8 mouse cellular contexts compared by ENCODE assay signal in genomic region chr4:40852861-40853564, GRCm38 (mm10). TPM values are rescaled to one million over a fixed set of nuclear protein-coding genes. Genes with fewer than 3 reads are reported as not detected.
A peak's percentile ranks its signal among the peaks of the same experiment; 100 is the strongest.
DNase-seq lines count a peak whose midpoint lies in the region; ATAC-seq and TF ChIP-seq lines count a peak whose summit lies in the region.

No protein-coding gene starts in this region.

- peaks cover 26% of the 10 kb centered on the region for H3K79me2 ChIP-seq in liver, adult 2 months (ENCODE audit: control insufficient read depth, insufficient read depth, low read length)

- peaks cover 41% of the 10 kb centered on the region for H3K4me1 ChIP-seq in lung, embryonic 16.5 days (replicated peaks; ENCODE audit: control insufficient read depth, insufficient read depth, low read length)
- peaks cover 36% of the 10 kb centered on the region for H3K4me1 ChIP-seq in heart, embryonic 16.5 days (ENCODE audit: control insufficient read depth, insufficient read depth, low read length)
- peaks cover 25% of the 10 kb centered on the region for H3K4me1 ChIP-seq in liver, adult 2 months (ENCODE audit: control insufficient read depth, insufficient read depth, low read length)
- H3K4me1 ChIP-seq in small intestine, adult 2 months (ENCODE audit: control insufficient read depth, insufficient read depth, insufficient read length, low read length): peaks cover 33% of the 10 kb centered on the region; the same call in 1 of the 2 replicates

- no peak for TF ChIP-seq CTCF in liver, adult 2 months (IDR thresholded peaks at IDR 0.05; ENCODE audit: low read depth, low read length)
- TF ChIP-seq CTCF in small intestine, adult 2 months (IDR thresholded peaks at IDR 0.05; ENCODE audit: extremely low read depth, insufficient read length, insufficient replicate concordance, low read depth, low read length): no peak

- ATAC-seq in lung, embryonic 16.5 days (ENCODE audit: low read depth): no peak
- no peak for ATAC-seq in heart, embryonic 16.5 days (replicated peaks; ENCODE audit: extremely low read depth, insufficient read depth, low FRiP score)
- no peak for ATAC-seq in megakaryocyte progenitor cell, adult 5-6 weeks (replicated peaks; ENCODE audit: poor library complexity)

- H3K4me3 ChIP-seq in lung, embryonic 16.5 days (ENCODE audit: low read length): peak overlapping the region; percentile 87
- H3K4me3 ChIP-seq in heart, embryonic 16.5 days (ENCODE audit: low read length): peak overlapping the region; percentile 75
- peak overlapping the region; percentile 99 for H3K4me3 ChIP-seq in liver, adult 2 months (ENCODE audit: insufficient read depth, low read depth, low read length)
- H3K4me3 ChIP-seq in small intestine, adult 2 months (ENCODE audit: low read depth, low read length): peak overlapping the region; percentile 98

- TF ChIP-seq POLR2A in liver, adult 2 months (IDR thresholded peaks at IDR 0.05; ENCODE audit: extremely low read depth, insufficient read depth, low read length): no peak
- no peak for TF ChIP-seq POLR2A in small intestine, adult 2 months (IDR thresholded peaks at IDR 0.05; ENCODE audit: low read depth, low read length)

- H3K9ac ChIP-seq in lung, embryonic 16.5 days (ENCODE audit: low read length): peak overlapping the region; percentile 96
- H3K9ac ChIP-seq in heart, embryonic 16.5 days (ENCODE audit: low read length): peak overlapping the region; percentile 90
- H3K9ac ChIP-seq in liver, adult 2 months (ENCODE audit: low read depth, low read length): peak overlapping the region; percentile 93

- WGBS in lung, embryonic 16.5 days: under 1% methylated on average over 20 of the region's 20 CpGs
- under 1% methylated on average over 20 of the region's 20 CpGs for WGBS in heart, embryonic 16.5 days
- WGBS in liver, adult 2 months: under 1% methylated on average over 20 of the region's 20 CpGs
- WGBS in small intestine, adult 2 months: 2% methylated on average over 20 of the region's 20 CpGs

- H3K27me3 ChIP-seq in lung, embryonic 16.5 days (ENCODE audit: control insufficient read depth, insufficient read depth, low read depth, low read length): no peaks in the 10 kb centered on the region
- no peaks in the 10 kb centered on the region for H3K27me3 ChIP-seq in heart, embryonic 16.5 days (ENCODE audit: control insufficient read depth, insufficient read depth, low read length)
- H3K27me3 ChIP-seq in liver, adult 2 months (ENCODE audit: control insufficient read depth, insufficient read depth, low read length): no peaks in the 10 kb centered on the region
- no peaks in the 10 kb centered on the region for H3K27me3 ChIP-seq in small intestine, adult 2 months (ENCODE audit: control insufficient read depth, insufficient read depth, low read length)

- no peak for DNase-seq in lung, postnatal 25 days (ENCODE audit: low spot score)
- DNase-seq in c-Kit-negative CD71-positive TER-119-positive erythroid progenitor cells, embryonic 14.5 days (ENCODE audit: low read depth, low spot score): peak; percentile 58
- peak; percentile 52 for DNase-seq in liver, adult 2 months (ENCODE audit: extremely low read depth, low read depth, low spot score)
- no peak for DNase-seq in right cerebral cortex, postnatal 4 days

- H3K27ac ChIP-seq in lung, embryonic 16.5 days (ENCODE audit: low read length): peak overlapping the region; percentile 97
- H3K27ac ChIP-seq in heart, embryonic 16.5 days (ENCODE audit: low read length): peak overlapping the region; percentile 97
- peak overlapping the region; percentile 98 for H3K27ac ChIP-seq in liver, adult 2 months (replicated peaks; ENCODE audit: insufficient read depth, low read depth, low read length)
- H3K27ac ChIP-seq in small intestine, adult 2 months (ENCODE audit: insufficient read depth, low read depth, low read length): peak overlapping the region; percentile 93

- H3K9me3 ChIP-seq in lung, embryonic 16.5 days (ENCODE audit: control insufficient read depth, low read length): no peaks in the 10 kb centered on the region
- no peaks in the 10 kb centered on the region for H3K9me3 ChIP-seq in heart, embryonic 16.5 days (replicated peaks; ENCODE audit: control insufficient read depth, low read length)

- no peaks in the 10 kb centered on the region for H3K36me3 ChIP-seq in lung, embryonic 16.5 days (ENCODE audit: control insufficient read depth, insufficient read depth, low read length)
- H3K36me3 ChIP-seq in heart, embryonic 16.5 days (ENCODE audit: control insufficient read depth, insufficient read depth): no peaks in the 10 kb centered on the region
- H3K36me3 ChIP-seq in liver, adult 2 months (ENCODE audit: control insufficient read depth, insufficient read depth, low read length): no peaks in the 10 kb centered on the region
- H3K36me3 ChIP-seq in small intestine, adult 2 months (ENCODE audit: control insufficient read depth, insufficient read depth, low read length): no peaks in the 10 kb centered on the region

- H3K4me2 ChIP-seq in lung, embryonic 16.5 days (ENCODE audit: low read depth, low read length): peak overlapping the region; percentile 81
- H3K4me2 ChIP-seq in heart, embryonic 16.5 days (ENCODE audit: low read depth, low read length): peak overlapping the region; percentile 89

RNA-seq across cellular contexts. Expression of gene B4galt1, which starts 0.8 kb away (rescaled TPM):
- polyA plus RNA-seq in lung, embryonic 16.5 days (2015; fragmentation: Nextera tagmentation; extraction: Ambion mirVana): 75.4 and 79.0 TPM in 2 replicates
- polyA plus RNA-seq in heart, embryonic 16.5 days (2015; fragmentation: Nextera tagmentation; extraction: Ambion mirVana): 54.5 and 61.5 TPM in 2 replicates
- total RNA-seq in liver, adult 2 months (2014; rRNA removed): 11.0 and 13.8 TPM in 2 replicates
- polyA plus RNA-seq in liver, adult 2 months (2012; rRNA removed): 20.7 and 28.1 TPM in 2 replicates
- polyA plus RNA-seq in small intestine, adult 2 months (2012; rRNA removed): 71.3 and 79.4 TPM in 2 replicates
- total RNA-seq in megakaryocyte progenitor cell, adult 5-6 weeks (2015): 69.8 and 71.5 TPM in 2 replicates
- 41.2 and 46.5 TPM in 2 replicates for total RNA-seq in megakaryocyte progenitor cell, adult 5-6 weeks (2017)

Comparison
In these comparisons a context has a peak if more than half of its experiments do, and no peak if none do; other contexts are left out.
1. DNase-seq: peak in c-Kit-negative CD71-positive TER-119-positive erythroid progenitor cells, embryonic 14.5 days (single experiment) and liver, adult 2 months (single experiment); none in lung, postnatal 25 days (single experiment) and right cerebral cortex, postnatal 4 days (single experiment).
2. Peak in every context shown above with its lines, with median percentiles within 50 percentile points of each other: H3K27ac ChIP-seq, H3K4me3 ChIP-seq and H3K9ac ChIP-seq.